Mouse (Mus musculus) CH12.LX (cell line): Measurements from ENCODE around the gene Lrmda.

ENCODE experiments used
- EP300 ChIP-seq: IDR thresholded peaks from 2 replicates; pipeline ENCODE4 v1.6.1; 2011; ENCODE audit warnings: low read length, improper control_type of control experiment
- ETS1 ChIP-seq: conservative IDR thresholded peaks from 2 replicates; pipeline ENCODE4 v1.6.1; 2012; ENCODE audit warnings: low read depth, mild to moderate bottlenecking, inconsistent platforms, low read length, improper control_type of control experiment, moderate library complexity
- HCFC1 ChIP-seq: IDR thresholded peaks from 2 replicates; pipeline ENCODE4 v1.6.1; 2012; ENCODE audit warnings: low read depth, mild to moderate bottlenecking, inconsistent platforms, low read length, improper control_type of control experiment
- TCF12 ChIP-seq: IDR thresholded peaks from 2 replicates; pipeline ENCODE4 v1.6.1; 2014; ENCODE audit warnings: low read depth, mild to moderate bottlenecking, inconsistent platforms, low read length, improper control_type of control experiment

GRCm38 (mm10) chr14:22256274-22256673 lies 236.8 kb downstream of the Lrmda start:
- TF ChIP-seq ETS1 (no peak), HCFC1 (peak; percentile 72), TCF12 (no peak), EP300 (no peak)
